Mouse (Mus musculus) liver, postnatal 0 days (tissue): ENCODE results near the gene Usp18.

Experiments
- CTCF ChIP-seq: sonication (generic); IDR thresholded peaks from 2 replicates; pipeline ENCODE4 v1.5.1; 2016; ENCODE audit warnings: antibody characterized with exemption, low read depth
- EP300 ChIP-seq: IDR thresholded peaks from 2 replicates; pipeline ENCODE4 v1.6.1; 2016; ENCODE audit warnings: antibody characterized with exemption, low read depth, mild to moderate bottlenecking

DNA sequence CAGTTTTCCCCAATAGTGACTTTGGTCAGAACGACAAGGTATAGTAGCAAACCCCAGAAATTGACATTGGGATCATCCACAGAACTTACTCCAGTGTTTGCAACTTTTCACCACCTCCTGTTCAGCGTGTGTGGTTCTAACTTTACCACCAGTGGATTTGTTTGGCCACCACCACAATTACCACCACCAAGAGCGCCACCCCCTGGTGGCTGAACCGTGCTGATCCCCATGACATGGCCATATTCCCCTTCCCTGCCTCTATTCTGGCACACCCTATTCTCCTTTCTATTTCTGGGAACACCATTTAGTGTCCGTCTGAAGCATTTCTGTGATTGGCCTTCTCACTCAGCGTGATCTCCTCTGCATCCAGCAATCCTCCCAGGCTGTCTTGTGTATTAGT is 73.4 kb downstream of the Usp18 start:
- TF ChIP-seq CTCF (peak; percentile 58), EP300 (no peak)
